Mouse (Mus musculus): Measurements from ENCODE around the gene Tbc1d8.

DNA sequence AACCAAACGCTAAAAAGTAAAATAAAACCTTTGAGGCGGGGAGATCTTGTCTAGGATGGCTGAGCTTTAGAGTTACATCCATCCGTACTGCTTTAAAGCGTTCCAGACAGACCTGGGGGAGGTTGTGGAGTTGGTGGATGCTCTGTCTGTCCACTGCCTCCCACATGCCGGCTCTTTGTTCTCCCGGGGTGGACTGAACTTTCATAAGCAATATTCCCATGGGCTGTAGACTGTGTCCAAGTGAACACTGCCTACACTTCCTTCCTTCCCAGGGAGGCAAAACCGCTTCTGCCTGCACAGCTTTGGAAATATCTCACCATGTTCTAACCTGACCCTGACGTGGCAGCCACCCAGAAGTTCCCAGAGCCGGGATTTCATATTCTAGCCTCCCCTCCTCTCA is 4.0 kb downstream of the Tbc1d8 start:
- no peak for TF ChIP-seq EP300 (IDR thresholded peaks at IDR 0.05; ENCODE audit: low read depth)
- no peak for TF ChIP-seq CTCF (IDR thresholded peaks at IDR 0.05; ENCODE audit: low read depth)
